Mouse (Mus musculus): Measurements from ENCODE around the gene Card19.

Card19 gene

DNA sequence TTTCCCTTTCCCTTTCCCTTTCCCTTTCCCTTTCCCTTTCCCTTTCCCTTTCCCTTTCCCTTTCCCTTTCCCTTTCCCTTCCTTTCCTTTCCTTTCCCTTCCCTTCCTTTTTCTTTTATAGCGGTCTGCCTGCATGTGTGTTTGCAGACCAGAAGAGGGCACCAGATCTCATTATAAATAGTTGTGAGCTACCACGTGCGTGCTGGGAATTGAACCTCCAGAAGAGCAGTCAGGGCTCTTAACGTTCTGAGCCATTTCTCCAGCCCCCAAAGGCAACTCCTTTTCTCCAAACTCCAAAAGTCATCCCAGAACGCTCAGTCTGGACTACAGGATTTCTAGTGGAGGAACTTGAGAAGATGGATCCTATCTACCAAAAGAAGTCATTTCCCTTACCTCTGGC is 5.1 kb upstream of the Card19 start:
- Histone ChIP-seq H3K36me3 (ENCODE audit: insufficient read depth, low read length) (no peaks in the 10 kb centered on the region), H3K4me3 (replicated peaks; ENCODE audit: low read length) (no peak overlapping the region), H3K9me3 (ENCODE audit: low read length) (no peaks in the 10 kb centered on the region), H3K4me1 (replicated peaks; ENCODE audit: low read depth, low read length) (peaks cover 38% of the 10 kb centered on the region), H3K27me3 (ENCODE audit: insufficient read depth, low read length) (peaks cover 76% of the 10 kb centered on the region)
- TF ChIP-seq CTCF (conservative IDR thresholded peaks at IDR 0.05; ENCODE audit: low read length) (peak; percentile 32), POU5F1 (IDR thresholded peaks at IDR 0.05; ENCODE audit: borderline replicate concordance, low read length) (no peak)

DNA sequence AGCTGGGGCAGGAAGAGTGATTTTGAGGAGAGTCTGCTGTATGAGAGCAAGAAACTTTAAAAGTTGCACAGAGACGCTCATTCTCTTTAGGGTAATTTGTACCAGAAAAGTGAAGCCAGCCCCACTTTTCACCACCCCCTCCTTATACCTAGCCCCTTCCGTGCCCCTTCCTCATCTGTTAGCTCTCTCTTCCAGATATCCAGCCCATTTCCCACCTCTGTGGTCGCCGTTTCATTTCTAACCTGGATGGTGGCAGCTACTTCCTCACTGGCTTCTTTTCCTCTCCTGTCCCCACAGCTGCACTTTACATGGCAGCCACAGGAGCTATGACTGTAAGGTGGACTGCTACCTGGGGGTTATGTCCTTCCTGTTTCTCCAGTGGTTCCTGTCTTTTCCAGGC is 3.5 kb upstream of the Card19 start:
- no peak for TF ChIP-seq CTCF (conservative IDR thresholded peaks at IDR 0.05; ENCODE audit: low read length)
- no peak for TF ChIP-seq NANOG (IDR thresholded peaks at IDR 0.05; ENCODE audit: borderline replicate concordance, low read length)
- H3K36me3 ChIP-seq (ENCODE audit: insufficient read depth, low read length): no peaks in the 10 kb centered on the region
- no peak overlapping the region for H3K4me3 ChIP-seq (replicated peaks; ENCODE audit: low read length)

GRCm38 (mm10) chr13:49218651-49219050 is 2.8 kb upstream of the Card19 start:
- H3K27me3 ChIP-seq (ENCODE audit: insufficient read depth, low read length): peaks cover 80% of the 10 kb centered on the region
- no peak overlapping the region for H3K4me3 ChIP-seq (replicated peaks; ENCODE audit: low read length)
- no peaks in the 10 kb centered on the region for H3K36me3 ChIP-seq (ENCODE audit: insufficient read depth, low read length)
- no peaks in the 10 kb centered on the region for H3K9me3 ChIP-seq (ENCODE audit: low read length)
- no peak for TF ChIP-seq CTCF (conservative IDR thresholded peaks at IDR 0.05; ENCODE audit: low read length)
- TF ChIP-seq NANOG (IDR thresholded peaks at IDR 0.05; ENCODE audit: borderline replicate concordance, low read length): no peak
- TF ChIP-seq POU5F1 (IDR thresholded peaks at IDR 0.05; ENCODE audit: borderline replicate concordance, low read length): no peak
- H3K4me1 ChIP-seq (replicated peaks; ENCODE audit: low read depth, low read length): peaks cover 33% of the 10 kb centered on the region

More for the DNA sequence above, 3.5 kb upstream of the Card19 start:
- peaks cover 33% of the 10 kb centered on the region for H3K4me1 ChIP-seq (replicated peaks; ENCODE audit: low read depth, low read length)
- no peaks in the 10 kb centered on the region for H3K9me3 ChIP-seq (ENCODE audit: low read length)
- H3K27me3 ChIP-seq (ENCODE audit: insufficient read depth, low read length): peaks cover 81% of the 10 kb centered on the region

GRCm38 (mm10) chr13:49216808-49217561 is 1.1 kb upstream of the Card19 start:
- Histone ChIP-seq H3K9me3 (ENCODE audit: low read length) (no peaks in the 10 kb centered on the region), H3K4me3 (replicated peaks; ENCODE audit: low read length) (peak overlapping the region; percentile 93), H3K36me3 (ENCODE audit: insufficient read depth, low read length) (no peaks in the 10 kb centered on the region), H3K4me1 (replicated peaks; ENCODE audit: low read depth, low read length) (peaks cover 44% of the 10 kb centered on the region), H3K27me3 (ENCODE audit: insufficient read depth, low read length) (peaks cover 67% of the 10 kb centered on the region)
- TF ChIP-seq NANOG (IDR thresholded peaks at IDR 0.05; ENCODE audit: borderline replicate concordance, low read length): no peak
- TF ChIP-seq POU5F1 (IDR thresholded peaks at IDR 0.05; ENCODE audit: borderline replicate concordance, low read length): no peak
- no peak for TF ChIP-seq CTCF (conservative IDR thresholded peaks at IDR 0.05; ENCODE audit: low read length)

DNA sequence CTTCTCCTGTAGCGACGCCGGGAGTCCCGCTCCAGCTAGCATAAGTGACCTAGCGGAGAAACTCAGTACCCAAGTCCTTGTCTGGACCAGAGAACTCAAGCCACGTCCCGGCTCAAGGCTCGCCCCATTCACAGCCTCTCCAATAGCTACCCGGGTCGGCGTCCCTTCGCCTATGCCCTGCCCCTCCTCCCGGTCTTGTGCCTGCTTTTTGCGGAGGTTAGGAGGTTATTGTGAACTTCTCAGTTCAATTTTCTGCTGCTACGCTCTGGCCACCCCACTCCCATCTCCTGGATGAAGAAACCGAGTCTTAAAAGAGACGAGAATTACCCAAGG is 349 bp upstream of the Card19 start:
- Histone ChIP-seq H3K4me1 (replicated peaks; ENCODE audit: low read depth, low read length) (peaks cover 41% of the 10 kb centered on the region), H3K9me3 (ENCODE audit: low read length) (no peaks in the 10 kb centered on the region), H3K36me3 (ENCODE audit: insufficient read depth, low read length) (no peaks in the 10 kb centered on the region), H3K27me3 (ENCODE audit: insufficient read depth, low read length) (peaks cover 64% of the 10 kb centered on the region), H3K4me3 (replicated peaks; ENCODE audit: low read length) (peak overlapping the region; percentile 93)
- TF ChIP-seq POU5F1 (IDR thresholded peaks at IDR 0.05; ENCODE audit: borderline replicate concordance, low read length): no peak
- no peak for TF ChIP-seq NANOG (IDR thresholded peaks at IDR 0.05; ENCODE audit: borderline replicate concordance, low read length)
- no peak for TF ChIP-seq CTCF (conservative IDR thresholded peaks at IDR 0.05; ENCODE audit: low read length)

GRCm38 (mm10) chr13:49215128-49215503 is 721 bp downstream of the Card19 start:
- peaks cover 59% of the 10 kb centered on the region for H3K27me3 ChIP-seq (ENCODE audit: insufficient read depth, low read length)
- TF ChIP-seq CTCF (conservative IDR thresholded peaks at IDR 0.05; ENCODE audit: low read length) (no peak), NANOG (IDR thresholded peaks at IDR 0.05; ENCODE audit: borderline replicate concordance, low read length) (no peak), POU5F1 (IDR thresholded peaks at IDR 0.05; ENCODE audit: borderline replicate concordance, low read length) (no peak)

DNA sequence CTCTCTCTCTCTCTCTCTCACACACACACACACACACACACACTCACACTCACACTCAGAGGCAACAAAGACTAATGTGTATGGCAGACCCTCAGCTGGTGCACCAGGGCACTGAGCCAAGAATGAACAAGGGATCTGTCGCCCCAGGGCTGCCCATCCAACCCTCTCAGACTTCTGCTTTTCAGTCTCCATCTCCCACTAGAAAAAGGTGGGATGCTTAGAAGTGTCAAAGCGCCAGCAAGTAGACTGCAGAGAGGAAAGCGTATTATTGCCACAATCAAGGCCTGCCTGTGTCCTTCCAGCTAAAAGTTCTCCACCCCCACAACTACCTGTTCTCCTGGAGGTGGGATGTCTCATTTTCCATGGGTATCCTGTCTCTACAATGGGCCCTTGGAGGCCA is 1.4 kb downstream of the Card19 start:
- no peaks in the 10 kb centered on the region for H3K9me3 ChIP-seq (ENCODE audit: low read length)
- H3K4me3 ChIP-seq (replicated peaks; ENCODE audit: low read length): peak overlapping the region; percentile 93
- peaks cover 40% of the 10 kb centered on the region for H3K4me1 ChIP-seq (replicated peaks; ENCODE audit: low read depth, low read length)
- H3K27me3 ChIP-seq (ENCODE audit: insufficient read depth, low read length): peaks cover 54% of the 10 kb centered on the region
- H3K36me3 ChIP-seq (ENCODE audit: insufficient read depth, low read length): no peaks in the 10 kb centered on the region
- TF ChIP-seq NANOG (IDR thresholded peaks at IDR 0.05; ENCODE audit: borderline replicate concordance, low read length): no peak
- no peak for TF ChIP-seq POU5F1 (IDR thresholded peaks at IDR 0.05; ENCODE audit: borderline replicate concordance, low read length)
- no peak for TF ChIP-seq CTCF (conservative IDR thresholded peaks at IDR 0.05; ENCODE audit: low read length)

More at GRCm38 (mm10) chr13:49215128-49215503, 721 bp downstream of the Card19 start:
- Histone ChIP-seq H3K9me3 (ENCODE audit: low read length) (no peaks in the 10 kb centered on the region), H3K4me1 (replicated peaks; ENCODE audit: low read depth, low read length) (peaks cover 39% of the 10 kb centered on the region), H3K4me3 (replicated peaks; ENCODE audit: low read length) (peak overlapping the region; percentile 93), H3K36me3 (ENCODE audit: insufficient read depth, low read length) (no peaks in the 10 kb centered on the region)

DNA sequence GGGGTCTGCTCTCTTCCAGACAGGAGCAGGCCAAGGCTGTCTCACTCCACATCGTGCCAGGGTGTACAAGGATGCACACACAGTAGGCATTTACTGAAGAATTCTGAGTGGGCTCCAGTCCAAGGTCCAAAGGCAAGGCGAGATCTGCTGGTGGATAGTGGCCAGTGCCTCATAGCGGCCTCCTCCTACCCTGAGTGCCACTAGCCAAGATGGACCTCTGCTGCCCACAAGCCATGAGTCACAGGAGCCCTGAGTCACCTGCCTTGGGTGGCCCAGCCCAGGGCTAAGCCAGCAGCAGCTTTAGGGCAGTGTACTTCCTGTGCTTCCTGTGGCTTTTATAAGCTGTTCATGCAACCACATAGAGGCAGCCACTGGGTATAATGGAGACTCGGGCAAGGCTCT is 2.3 kb downstream of the Card19 start:
- H3K27me3 ChIP-seq (ENCODE audit: insufficient read depth, low read length): peaks cover 45% of the 10 kb centered on the region
- no peaks in the 10 kb centered on the region for H3K36me3 ChIP-seq (ENCODE audit: insufficient read depth, low read length)
- TF ChIP-seq POU5F1 (IDR thresholded peaks at IDR 0.05; ENCODE audit: borderline replicate concordance, low read length): no peak
- no peak for TF ChIP-seq NANOG (IDR thresholded peaks at IDR 0.05; ENCODE audit: borderline replicate concordance, low read length)
- no peak for TF ChIP-seq CTCF (conservative IDR thresholded peaks at IDR 0.05; ENCODE audit: low read length)
- peak overlapping the region; percentile 29; the same call in 1 of the 2 replicates for H3K4me3 ChIP-seq (replicated peaks; ENCODE audit: low read length)
- H3K4me1 ChIP-seq (replicated peaks; ENCODE audit: low read depth, low read length): peaks cover 42% of the 10 kb centered on the region
- H3K9me3 ChIP-seq (ENCODE audit: low read length): no peaks in the 10 kb centered on the region
